Mouse (Mus musculus): ENCODE results near the gene Ncor2. TPM values are rescaled to one million over a fixed set of nuclear protein-coding genes. Genes with fewer than 3 reads are reported as not detected.

The Ncor2 gene
- total RNA-seq, 2 experiments from 2014 or later, result 116 to 123 TPM

DNA sequence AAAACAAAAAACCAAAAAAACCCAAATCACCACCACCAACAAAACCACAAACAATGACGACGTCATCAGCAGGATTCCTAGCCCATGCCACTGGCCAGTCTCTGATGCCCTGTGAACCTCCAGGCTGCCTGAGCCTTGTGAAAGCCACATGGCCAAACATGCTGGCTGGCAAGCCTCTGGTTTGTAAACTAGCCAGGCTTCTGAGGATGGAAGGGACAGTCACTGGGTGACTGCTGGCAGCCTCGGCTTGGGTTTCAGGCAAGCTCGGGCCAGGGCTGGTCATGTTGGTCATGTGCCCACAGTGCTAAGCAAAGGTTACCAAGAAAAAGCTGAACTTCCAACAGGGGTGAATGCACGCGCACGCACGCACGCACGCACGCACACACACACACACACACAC lies 157.7 kb downstream of the Ncor2 start:
- DNase-seq, result peak; percentile 85

DNA sequence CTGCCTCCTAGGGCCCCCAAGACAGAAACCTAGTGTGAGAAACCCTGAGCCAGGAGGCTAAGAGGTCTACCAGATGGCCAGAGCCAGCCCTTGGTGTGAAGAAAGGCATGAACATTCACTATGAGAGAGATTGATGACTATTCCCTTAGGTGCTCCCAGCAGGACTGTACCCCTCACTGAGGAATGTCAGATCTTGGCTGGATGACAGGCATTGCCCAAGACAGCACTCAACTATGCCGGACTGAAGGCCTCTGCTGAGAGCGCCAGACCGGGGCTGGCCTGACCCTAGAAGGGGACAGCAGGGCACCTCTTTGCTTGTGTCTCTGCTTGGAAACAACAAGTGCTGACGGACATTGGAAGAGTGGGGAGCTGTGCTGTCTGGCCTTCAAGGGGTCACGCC lies 159.9 kb downstream of the Ncor2 start:
- no peak for DNase-seq

DNA sequence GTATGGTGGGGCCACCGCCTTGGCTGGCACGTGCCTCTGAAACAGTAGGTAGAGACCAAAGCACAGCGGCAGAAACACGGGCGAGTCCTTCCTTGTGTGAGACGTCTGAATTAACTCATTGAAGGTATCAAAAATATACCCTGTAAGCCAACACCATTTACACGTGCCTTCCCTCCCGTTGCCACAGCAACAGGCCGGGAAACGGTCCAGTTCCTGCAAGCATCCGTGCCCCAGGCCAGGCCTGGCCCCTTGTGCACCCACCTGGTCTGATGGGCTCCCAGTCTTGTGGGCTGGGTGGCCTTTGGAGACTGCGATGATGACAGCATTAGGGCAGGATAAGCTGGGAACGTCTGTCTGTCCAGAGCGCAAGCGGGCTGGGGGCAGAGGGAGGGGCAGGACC lies 161.7 kb downstream of the Ncor2 start:
- DNase-seq, result no peak

DNA sequence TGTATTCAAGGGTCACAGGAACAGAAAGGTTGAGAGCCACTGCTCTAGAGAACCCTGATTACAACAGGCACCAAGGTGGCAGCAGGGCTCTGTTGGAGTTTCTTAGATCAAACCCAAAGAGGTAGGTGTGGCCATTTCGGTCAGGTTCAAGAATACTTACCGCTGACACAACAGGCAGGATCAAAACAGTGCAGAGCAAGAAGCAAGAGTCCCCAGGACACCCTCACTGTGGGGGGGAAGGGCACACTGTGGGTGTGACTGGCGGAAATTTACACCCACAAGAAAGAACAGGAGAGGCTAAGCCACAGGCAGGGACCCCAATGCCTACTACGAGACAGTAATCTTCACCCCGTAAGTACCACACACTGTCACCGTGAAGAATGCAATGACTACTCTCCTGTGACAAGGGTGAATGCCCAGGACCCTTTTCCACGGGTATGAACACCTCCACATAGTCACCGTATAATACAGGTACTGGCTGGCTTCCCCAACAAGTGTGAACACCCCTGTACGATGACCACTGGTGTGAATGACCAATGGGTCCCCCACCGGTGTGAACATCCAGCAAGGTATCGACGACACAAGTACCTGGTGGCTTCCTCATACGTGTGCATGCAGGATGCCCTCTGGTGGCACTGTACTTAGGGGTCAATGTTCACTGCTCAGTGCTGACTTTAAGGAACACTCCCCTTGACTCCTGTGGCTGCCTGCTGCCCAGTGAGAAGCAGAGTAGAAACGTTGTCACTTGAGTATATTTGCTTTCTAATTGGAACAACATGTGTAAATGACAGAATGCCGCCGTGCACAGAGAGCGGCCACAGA lies 162.4 kb downstream of the Ncor2 start:
- DNase-seq, result no peak

DNA sequence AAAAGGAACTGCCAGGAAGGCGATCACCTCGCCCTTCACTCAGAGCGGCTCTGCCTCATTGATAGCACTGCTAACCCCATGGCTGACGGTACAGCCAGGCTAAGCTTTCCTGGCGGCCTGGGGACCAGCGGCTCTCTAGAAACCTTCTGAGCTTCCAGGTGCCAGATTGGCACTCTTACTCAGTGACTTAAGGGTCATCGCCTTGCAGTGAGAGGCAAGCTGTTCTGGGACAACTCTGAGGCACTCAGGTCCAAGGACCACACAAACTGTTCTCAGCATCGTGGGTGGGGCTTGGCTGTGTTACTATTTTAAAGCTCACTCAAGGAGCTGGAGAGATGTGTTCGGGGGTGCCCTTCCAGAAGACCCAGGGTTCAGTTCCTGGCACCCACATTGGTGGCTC lies 163.4 kb downstream of the Ncor2 start:
- DNase-seq, result no peak

DNA sequence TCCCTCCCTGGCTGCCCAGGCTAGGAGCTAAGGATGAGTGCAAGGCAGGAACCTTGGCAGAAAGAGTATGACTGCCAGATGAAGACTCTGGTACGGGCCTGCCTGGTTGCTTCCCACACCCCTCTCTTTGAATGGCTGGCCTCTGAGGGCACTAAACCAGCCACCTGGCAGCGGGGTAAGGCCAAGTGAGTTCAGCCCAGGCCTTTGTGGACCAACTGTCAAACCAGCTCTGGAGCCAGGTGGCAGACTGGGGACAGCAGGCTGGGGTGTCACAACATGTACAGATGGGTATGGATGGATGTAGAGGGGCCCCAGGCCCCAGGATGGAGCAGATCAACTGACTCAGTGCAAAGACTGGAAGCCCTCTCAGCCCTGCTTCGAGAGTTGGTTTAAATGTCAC lies 164.0 kb downstream of the Ncor2 start:
- no peak for DNase-seq

DNA sequence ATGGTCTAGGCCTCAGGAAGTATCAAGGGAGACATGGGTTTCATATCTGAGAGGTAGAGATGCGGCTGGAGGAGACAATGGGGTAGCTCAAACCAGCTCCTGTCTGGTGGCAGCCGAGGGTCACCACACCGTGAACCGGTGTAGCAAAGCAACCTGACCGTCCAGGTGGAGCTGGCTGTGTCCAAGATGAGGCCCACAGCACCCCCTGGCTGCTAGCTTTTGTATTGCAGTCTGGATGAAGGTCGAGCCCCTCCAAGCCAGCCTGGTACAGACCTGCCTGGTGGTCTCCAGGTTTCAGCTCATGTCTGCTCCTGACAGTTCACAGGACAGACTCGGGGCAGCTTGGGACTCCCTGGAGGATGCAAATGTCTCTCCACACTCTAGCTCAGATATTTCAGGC lies 164.5 kb downstream of the Ncor2 start:
- DNase-seq, result peak; percentile 76

DNA sequence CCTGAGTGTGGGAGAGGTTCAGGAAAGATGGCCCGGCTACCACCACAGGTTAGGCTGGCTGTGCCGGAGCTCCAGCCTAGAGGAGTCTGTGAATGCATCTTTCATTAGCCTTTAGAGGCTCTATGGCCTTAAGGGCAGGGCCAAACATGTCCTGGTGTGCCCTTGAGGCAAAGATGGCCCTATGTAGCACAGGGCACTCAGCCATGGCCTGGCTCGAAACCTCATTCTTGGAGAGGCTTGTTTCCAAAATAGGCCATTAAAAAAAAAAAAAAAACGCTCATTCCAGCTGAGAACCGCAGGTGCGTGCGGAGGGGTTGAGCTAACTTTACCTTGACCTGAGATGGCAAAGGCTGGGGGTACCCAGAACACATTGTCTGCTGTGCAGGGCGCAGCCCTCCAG lies 167.4 kb downstream of the Ncor2 start:
- DNase-seq, result no peak

DNA sequence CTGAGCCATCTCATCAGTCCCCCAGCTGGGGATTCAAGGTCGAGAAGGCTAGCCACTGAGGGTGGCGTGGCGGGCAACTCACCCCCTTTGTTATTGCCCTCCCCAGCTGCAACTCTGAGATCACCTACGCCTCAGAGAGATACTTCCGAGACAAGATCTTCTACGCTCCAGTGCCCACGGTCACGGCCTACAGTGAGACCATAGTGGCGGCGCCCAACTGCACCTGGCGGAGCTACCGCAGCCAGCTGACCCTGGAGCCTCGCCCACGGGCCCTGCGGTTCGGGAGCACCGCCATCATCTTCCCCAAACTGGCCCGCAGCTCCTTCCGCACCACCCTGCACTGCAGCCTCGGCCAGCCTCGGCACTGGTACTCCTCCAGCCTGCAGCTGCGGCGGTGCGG lies 167.9 kb downstream of the Ncor2 start:
- DNase-seq, result no peak

DNA sequence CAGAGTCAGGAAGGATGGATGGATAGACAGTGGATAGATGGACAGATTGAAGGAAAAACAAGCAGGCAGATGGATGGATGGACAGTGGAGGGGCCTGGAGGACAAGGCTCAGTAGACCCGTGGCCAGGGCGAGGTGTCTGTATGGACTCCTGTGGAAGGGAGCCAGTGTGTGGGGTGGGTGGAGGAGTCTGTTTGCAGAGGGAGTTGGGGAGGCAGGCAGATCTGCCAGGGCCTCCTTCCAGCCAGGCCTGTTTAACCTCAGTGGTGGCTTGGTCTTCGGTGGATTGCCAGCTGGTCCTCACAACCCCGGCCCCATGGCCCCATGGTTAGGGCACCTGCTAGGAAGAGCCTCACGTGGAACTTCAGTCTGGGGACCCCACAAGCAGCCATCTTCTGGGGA lies 172.1 kb downstream of the Ncor2 start:
- no peak for DNase-seq

DNA sequence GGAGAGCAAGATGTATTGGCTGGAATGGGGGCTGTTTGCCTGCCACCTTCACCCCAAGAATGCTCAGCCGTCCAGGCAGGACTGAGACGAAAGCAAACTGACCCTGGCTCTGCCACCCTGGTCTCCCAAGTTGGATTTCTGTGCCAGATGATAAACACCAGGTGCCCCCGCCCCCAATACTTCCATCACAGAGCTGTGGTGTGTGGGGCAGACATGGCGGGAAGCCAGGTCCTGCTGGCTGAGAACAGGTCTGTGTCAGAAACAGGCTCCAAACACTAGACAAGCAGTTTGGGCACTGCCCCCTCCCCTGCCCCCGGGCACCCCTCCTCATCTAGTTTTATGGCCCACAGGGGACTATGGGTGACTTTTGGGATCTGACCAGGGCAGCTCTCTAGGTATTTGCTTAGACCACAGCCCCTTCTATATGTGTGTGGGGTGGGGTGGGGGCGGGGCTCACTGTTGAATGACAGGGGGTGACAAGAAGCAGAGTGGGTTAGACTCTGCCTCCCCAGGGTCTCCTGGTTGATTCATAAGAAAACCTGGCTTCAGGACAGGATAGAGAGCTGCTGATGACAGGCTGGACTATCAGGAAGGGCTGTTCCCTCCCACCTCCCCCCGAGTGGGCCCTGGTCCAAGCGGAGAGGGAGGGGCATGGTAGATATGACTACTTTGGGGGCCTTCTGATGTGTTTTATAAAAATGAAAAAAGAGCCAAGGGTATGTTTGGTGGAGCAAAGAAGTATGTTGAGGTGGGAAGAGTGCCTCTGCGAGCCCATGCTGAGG lies 173.0 kb downstream of the Ncor2 start:
- no peak for DNase-seq

DNA sequence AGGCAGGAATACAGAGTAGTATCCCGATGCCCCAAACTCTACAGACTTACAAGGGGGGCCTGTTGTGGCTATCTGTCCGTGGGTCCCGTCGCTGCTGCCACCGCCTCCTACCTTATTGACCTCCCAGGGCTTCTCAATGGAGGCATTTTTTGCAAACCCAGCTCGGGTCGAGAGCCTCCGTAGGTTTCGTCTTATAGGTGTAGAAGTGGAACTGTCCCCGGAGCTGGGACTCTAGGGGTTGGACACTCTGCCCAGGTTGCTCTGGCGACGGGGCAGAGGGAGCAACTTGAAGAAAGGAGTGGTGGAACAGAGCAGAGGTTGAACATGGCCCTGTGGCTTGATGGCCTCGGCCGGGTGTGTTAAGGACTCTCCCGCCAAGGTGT lies 175.2 kb downstream of the Ncor2 start:
- no peak for DNase-seq

DNA sequence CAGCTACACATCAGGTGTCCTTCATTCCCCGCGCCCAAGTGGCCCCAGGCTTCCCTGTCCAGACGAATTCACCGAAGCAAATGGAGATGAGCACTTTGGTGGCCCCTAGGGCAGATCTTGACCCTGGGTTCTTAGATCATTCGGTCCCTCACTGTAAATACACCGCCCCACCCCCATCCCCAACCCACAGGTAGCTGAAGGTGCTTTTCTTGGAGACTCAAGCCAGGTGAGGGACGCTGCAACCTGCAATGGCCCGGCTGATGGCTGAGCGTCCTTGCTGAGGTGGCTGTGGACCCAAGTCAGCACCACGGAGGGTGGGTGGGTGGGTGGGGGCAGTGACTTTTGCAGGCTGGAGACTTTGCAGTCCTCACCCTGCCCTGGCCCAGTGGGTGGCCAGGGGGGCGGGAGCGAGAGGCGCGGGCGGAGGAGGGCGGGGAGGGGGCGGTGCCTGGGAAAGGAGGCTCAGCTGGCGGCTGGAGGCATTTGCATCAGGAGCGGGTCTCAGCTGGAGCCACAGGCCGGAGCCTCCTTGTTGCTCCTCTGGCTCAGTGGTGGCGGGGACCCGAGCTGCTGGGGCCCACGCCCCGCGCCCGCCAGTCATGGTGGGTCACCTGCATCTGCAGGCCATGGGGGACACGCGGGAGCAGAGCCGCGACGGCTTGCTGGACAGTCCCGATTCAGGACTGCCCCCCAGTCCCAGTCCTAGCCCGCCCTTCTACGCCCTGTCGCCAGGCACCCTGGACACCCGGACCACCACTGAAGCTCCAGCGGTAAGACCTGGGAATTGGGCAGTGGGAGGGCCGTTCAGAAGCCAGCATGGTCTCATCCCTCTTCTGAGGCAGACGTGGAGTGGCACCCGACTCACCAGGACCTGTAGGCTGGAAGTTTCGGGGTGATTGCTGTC lies 175.8 kb downstream of the Ncor2 start, which contains the start of gene Rflna:
Rflna (plus strand) TSS at position 253 of the 904 bp plus-strand sequence.
- DNase-seq, result peak; percentile 62

DNA sequence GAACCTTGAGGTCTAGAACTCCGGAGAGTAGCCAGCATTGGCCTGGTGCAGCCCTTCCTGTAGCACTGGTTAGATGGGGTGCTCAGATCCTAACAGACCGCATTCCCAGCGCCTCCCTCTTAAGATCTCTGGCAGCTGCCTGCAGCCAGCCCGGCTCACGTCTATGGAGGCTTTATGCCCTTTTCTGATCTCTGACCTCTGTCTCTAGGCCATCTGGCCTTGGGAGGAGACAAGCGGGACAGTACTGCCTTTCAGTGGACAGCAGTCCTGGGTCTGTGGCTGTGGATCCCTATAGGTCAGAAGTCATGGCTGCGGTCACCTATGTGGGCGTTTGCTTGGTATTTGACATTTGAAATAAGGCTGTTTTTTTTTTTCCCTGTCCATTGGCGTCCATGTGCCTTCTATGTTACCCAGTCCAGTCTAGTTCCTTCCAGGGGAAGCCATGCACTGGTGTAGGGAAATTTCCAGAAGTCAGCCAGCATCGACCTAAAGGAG lies 178.2 kb downstream of the Ncor2 start:
- no peak for DNase-seq

DNA sequence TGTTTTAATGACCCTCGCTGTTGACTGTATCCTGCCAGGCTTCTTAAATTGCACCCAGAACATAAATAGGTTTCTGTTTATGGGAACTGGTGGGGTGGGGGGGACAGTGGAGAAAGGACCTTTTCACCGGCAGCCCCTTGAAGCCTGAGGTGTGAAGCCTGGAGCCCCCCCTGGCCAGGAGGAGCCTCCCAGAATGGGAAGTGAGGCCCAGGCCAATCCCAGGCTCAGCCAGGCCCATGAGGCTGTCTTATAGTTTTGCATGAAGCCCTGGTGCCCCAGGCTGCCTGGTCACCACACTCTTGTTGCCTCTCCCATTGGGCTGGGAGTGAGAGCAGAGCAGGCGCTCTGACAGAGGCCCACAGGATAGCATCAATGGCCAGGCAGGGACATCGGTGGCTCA lies 181.1 kb downstream of the Ncor2 start:
- no peak for DNase-seq

DNA sequence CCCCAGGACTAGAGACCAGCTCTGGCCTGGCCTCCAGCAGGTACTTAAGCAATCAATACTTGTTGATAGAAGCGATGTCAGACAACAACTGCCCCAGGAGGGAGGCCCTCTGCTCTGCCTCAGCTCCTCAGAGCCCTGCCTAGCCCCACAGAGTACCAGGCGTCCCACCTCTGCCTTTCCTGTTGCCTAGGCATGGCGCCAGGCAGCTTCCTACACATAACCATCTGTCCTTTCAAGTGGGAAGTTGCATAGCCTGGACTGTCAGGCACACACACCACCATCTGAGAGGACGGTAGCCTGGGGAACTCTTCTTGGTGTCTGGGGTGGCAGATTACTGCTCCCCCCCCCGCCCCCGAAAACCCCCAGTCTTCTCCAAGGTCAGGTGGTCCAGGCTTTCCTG lies 182.2 kb downstream of the Ncor2 start:
- no peak for DNase-seq

DNA sequence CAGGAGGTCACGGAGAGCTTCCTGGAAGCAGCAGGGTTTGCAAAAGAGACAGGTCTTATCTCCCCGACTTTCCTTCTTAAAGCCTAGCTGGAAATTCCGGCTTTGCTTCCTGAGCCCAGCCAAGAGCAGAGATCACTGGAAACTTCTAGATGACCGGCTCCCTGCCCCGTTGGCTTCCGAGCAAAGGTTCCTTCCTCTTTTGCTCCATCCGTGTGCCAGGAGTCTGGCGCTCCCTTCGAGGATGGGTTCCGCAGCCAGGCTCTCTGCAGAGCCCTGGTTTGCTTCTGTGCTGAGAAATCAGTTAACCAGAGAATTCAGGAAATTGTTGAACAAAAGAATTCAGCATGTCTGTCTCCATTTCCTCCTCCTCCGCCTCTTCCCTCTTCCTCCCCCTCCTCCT lies 186.1 kb downstream of the Ncor2 start:
- DNase-seq, result no peak

DNA sequence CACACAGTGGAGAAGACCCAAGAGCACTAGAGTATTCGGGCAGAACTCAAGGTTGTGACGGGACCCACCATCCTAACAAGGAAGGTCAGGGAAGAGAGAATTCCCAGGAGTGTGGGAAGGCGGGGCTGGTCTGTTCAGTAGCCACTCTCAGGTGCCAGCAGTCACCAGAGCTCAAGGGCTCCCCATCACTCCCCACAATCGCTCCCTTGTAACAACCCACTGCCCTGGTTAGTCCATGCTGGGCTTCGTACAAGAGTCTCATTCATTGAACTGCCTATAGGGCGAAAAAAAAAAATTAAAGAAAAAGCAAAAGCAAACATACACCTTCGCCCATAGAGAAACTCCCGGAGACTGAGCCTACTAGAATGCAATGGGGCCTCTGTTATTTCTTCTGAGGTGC lies 186.7 kb downstream of the Ncor2 start:
- no peak for DNase-seq

DNA sequence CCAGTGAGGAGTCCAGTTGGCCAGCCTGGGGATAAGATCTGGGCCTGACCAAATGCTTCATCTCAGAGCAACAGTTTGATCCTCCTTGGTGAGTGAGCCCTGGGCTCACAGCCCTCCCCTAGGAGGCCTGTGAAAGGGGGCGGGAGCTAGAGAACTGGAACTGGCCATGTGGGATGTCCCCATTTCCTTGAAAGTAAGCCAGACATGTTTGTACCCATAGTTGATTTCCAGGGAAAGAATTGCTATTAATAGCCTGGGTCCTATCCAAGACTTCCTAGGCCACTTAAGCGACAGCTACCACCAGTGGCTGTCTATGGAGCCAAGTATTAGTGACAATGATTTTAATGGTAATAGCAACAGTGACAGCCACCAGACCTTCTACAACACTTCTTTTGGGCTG lies 189.3 kb downstream of the Ncor2 start:
- no peak for DNase-seq

DNA sequence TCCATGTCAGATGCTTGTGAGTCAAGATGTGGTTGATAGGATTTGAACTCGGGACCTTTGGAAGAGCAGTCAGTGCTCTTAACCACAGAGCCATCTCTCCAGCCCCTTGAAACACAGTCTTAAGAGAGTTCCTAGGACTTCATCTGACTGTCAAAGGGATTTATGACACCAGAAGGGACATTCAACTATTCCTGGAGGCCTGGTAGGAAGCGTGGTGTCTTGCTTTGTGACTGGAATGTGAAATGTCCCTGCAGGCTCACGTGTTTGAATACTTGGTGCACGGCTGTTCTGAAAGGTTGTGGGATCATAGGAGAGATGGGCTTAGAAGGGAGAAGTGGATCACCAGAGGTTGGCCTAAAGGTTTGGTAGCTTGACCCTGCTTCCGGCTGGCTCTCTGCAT lies 192.4 kb downstream of the Ncor2 start:
- no peak for DNase-seq

DNA sequence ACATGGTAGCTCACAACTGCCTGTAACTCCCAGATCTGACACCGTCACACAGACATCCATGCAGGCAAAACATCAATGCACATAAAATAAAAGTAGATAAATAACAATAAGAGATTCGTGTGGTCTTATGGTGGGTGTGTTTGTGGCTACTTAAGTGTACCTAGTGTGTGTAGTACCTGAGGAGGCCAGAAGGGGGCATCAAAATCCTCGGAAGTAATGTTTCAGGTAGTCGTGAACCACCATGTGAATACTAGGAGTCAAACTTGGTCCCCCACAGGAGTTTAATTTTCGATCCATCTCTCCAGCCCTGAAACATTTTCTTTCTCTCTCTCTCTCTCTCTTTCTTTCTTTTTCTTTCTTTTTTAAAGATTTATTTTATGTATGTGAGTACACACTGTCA lies 192.8 kb downstream of the Ncor2 start:
- no peak for DNase-seq

DNA sequence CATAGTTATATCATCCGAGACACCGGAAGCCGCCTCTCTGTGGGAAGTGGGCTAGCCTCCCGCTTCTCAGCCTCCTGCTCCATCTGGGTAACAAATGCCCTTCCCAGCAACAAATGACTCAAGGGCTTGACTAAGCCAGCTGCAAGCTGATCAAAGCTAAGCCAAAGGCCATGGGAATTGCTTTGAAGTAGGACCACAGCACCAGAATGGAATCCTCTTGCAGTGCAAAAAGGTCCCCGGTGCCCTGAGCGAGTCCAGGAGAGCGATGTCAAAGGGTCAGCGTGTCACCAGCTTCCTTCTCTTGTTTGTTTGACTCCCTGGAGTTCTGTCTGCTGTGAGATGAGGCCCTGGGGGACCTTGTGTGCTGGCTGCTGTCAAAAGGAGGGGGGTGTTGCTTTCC lies 209.2 kb downstream of the Ncor2 start:
- no peak for DNase-seq

Data from gastrocnemius, postnatal 10 days (tissue).